In the genomic region with DNA sequence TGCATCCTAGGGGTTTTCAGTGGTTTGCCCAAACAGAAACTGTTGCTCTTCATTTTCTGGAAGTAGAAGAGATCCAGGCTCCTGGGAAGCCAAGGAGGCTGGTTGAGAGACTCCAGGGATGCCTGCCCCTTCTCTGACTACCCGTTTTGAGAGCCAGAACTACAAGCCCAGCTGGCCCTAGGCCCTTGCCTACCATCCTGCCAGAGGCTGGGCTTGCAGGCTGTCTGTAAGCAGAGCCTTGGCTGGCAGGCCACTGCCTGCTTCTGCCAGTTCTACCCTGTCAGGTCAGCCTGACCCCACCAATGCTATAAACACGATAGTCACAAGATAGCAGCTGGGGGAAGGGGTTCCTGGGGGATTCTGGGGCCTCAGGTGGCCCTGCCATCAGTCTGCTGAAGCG, we compare ENCODE assay signal across 7 mouse cellular contexts. TPM values are rescaled to one million over a fixed set of nuclear protein-coding genes. Genes with fewer than 3 reads are reported as not detected.
DNase-seq lines count a peak whose midpoint lies in the region; ATAC-seq and TF ChIP-seq lines count a peak whose summit lies in the region.

No protein-coding gene starts in this region.

- no peaks in the 10 kb centered on the region for H3K27me3 ChIP-seq in lung, embryonic 14.5 days (ENCODE audit: insufficient read depth, low read length)
- no peaks in the 10 kb centered on the region for H3K27me3 ChIP-seq in heart, embryonic 13.5 days (replicated peaks)
- no peaks in the 10 kb centered on the region for H3K27me3 ChIP-seq in limb, embryonic 13.5 days

- no peaks in the 10 kb centered on the region for H3K9me3 ChIP-seq in lung, embryonic 14.5 days (ENCODE audit: low read depth, low read length)
- H3K9me3 ChIP-seq in heart, embryonic 13.5 days = no peaks in the 10 kb centered on the region
- H3K9me3 ChIP-seq in limb, embryonic 13.5 days = no peaks in the 10 kb centered on the region

- H3K36me3 ChIP-seq in lung, embryonic 14.5 days (ENCODE audit: insufficient read depth) = no peaks in the 10 kb centered on the region
- no peaks in the 10 kb centered on the region for H3K36me3 ChIP-seq in heart, embryonic 13.5 days
- no peaks in the 10 kb centered on the region for H3K36me3 ChIP-seq in limb, embryonic 13.5 days

- no peak for TF ChIP-seq POLR2A in lung, adult 2 months (IDR thresholded peaks at IDR 0.05; ENCODE audit: borderline replicate concordance, extremely low read depth, low read depth, low read length)

- H3K4me1 ChIP-seq in lung, embryonic 14.5 days (ENCODE audit: insufficient read depth) = peaks cover 72% of the 10 kb centered on the region
- peaks cover 95% of the 10 kb centered on the region for H3K4me1 ChIP-seq in heart, embryonic 13.5 days
- H3K4me1 ChIP-seq in limb, embryonic 13.5 days = peaks cover 83% of the 10 kb centered on the region
- H3K4me1 ChIP-seq in lung, adult 2 months (ENCODE audit: control insufficient read depth, insufficient read depth, low read length) = peaks cover 46% of the 10 kb centered on the region

- peak overlapping the region; percentile 89 for H3K27ac ChIP-seq in lung, embryonic 14.5 days (ENCODE audit: low read depth)
- H3K27ac ChIP-seq in heart, embryonic 13.5 days (replicated peaks) = peak overlapping the region; percentile 78
- H3K27ac ChIP-seq in limb, embryonic 13.5 days = peak overlapping the region; percentile 11; the same call in 1 of the 2 replicates

- 55% methylated on average over 3 of the region's 3 CpGs for WGBS in lung, embryonic 14.5 days
- 61% methylated on average over 3 of the region's 3 CpGs for WGBS in heart, embryonic 13.5 days
- WGBS in limb, embryonic 13.5 days = 52% methylated on average over 3 of the region's 3 CpGs
- WGBS in lung, adult 2 months = 59% methylated on average over 3 of the region's 3 CpGs

- no peak for ATAC-seq in lung, embryonic 14.5 days (ENCODE audit: insufficient read depth)
- no peak for ATAC-seq in heart, embryonic 13.5 days (ENCODE audit: extremely low read depth, insufficient number of reproducible peaks, low FRiP score, low TSS enrichment)
- ATAC-seq in limb, embryonic 13.5 days (ENCODE audit: low FRiP score, low read depth) = no peak

- no peak for DNase-seq in lung, embryonic 14.5 days
- DNase-seq in lung, postnatal 10 days = no peak
- peak; percentile 93 for DNase-seq in gastrocnemius, adult 18-20 months (ENCODE audit: low spot score)
- DNase-seq in urinary bladder, adult 18-20 months (ENCODE audit: low spot score in 2 of 2) = no peak
- DNase-seq in lung, adult 2 months = no peak

- H3K4me2 ChIP-seq in lung, embryonic 14.5 days = no peak overlapping the region
- H3K4me2 ChIP-seq in heart, embryonic 13.5 days = no peak overlapping the region
- no peak overlapping the region for H3K4me2 ChIP-seq in limb, embryonic 13.5 days (replicated peaks)

- TF ChIP-seq CTCF in lung, embryonic 14.5 days (IDR thresholded peaks at IDR 0.05; ENCODE audit: low read depth) = no peak
- TF ChIP-seq CTCF in lung, adult 2 months (IDR thresholded peaks at IDR 0.05; ENCODE audit: insufficient read depth, low read length) = no peak

- H3K4me3 ChIP-seq in lung, embryonic 14.5 days (ENCODE audit: low read depth, low read length) = no peak overlapping the region
- no peak overlapping the region for H3K4me3 ChIP-seq in heart, embryonic 13.5 days
- H3K4me3 ChIP-seq in limb, embryonic 13.5 days = no peak overlapping the region
- H3K4me3 ChIP-seq in lung, adult 2 months (replicated peaks; ENCODE audit: extremely low read depth, low read depth, low read length) = no peak overlapping the region

- peak overlapping the region; percentile 18; the same call in 1 of the 2 replicates for H3K9ac ChIP-seq in lung, embryonic 14.5 days
- peak overlapping the region; percentile 38 for H3K9ac ChIP-seq in heart, embryonic 13.5 days
- H3K9ac ChIP-seq in limb, embryonic 13.5 days = peak overlapping the region; percentile 43; the same call in 1 of the 2 replicates

RNA-seq across cellular contexts. Expression of gene Mrps23, which starts 48.7 kb away (rescaled TPM):
- polyA plus RNA-seq in lung, embryonic 14.5 days (2014; fragmentation: Nextera tagmentation; extraction: Ambion mirVana) = 55.1 and 57.6 TPM in 2 replicates
- total RNA-seq in gastrocnemius, adult 18-20 months (2021) = 100 to 1,000 TPM; 147 to 169 TPM
- 76.0 and 82.1 TPM in 2 replicates for polyA plus RNA-seq in heart, embryonic 13.5 days (2015; fragmentation: Nextera tagmentation; extraction: Ambion mirVana)
- 54.8 and 55.5 TPM in 2 replicates for polyA plus RNA-seq in limb, embryonic 13.5 days (2015; fragmentation: Nextera tagmentation; extraction: Ambion mirVana)
- polyA plus RNA-seq in lung, adult 2 months (2012; rRNA removed) = 23.3 and 39.0 TPM in 2 replicates

RNA-seq across cellular contexts. Expression of gene Cuedc1, which starts 57.6 kb away (rescaled TPM):
- polyA plus RNA-seq in lung, embryonic 14.5 days (2014; fragmentation: Nextera tagmentation; extraction: Ambion mirVana) = 14.1 and 16.8 TPM in 2 replicates
- total RNA-seq in gastrocnemius, adult 18-20 months (2021) = 100 to 1,000 TPM in 1 of 2 experiments, 10 to 100 TPM in 1; 95.6 to 121 TPM
- polyA plus RNA-seq in heart, embryonic 13.5 days (2015; fragmentation: Nextera tagmentation; extraction: Ambion mirVana) = 16.8 and 18.1 TPM in 2 replicates
- 37.2 and 37.7 TPM in 2 replicates for polyA plus RNA-seq in limb, embryonic 13.5 days (2015; fragmentation: Nextera tagmentation; extraction: Ambion mirVana)
- 40.7 and 42.9 TPM in 2 replicates for polyA plus RNA-seq in lung, adult 2 months (2012; rRNA removed)

Comparison
In these comparisons a context has a peak if more than half of its experiments do, and no peak if none do; other contexts are left out.
1. H3K27ac ChIP-seq: peak in every context shown above with its lines; median percentile 89 in lung, embryonic 14.5 days; 78 in heart, embryonic 13.5 days; 11 in limb, embryonic 13.5 days.